Mouse (Mus musculus) limb, embryonic 14.5 days (tissue): ENCODE measurements at regions not wholly inside any gene's neighbourhood (a gene's known extent, or its start where the extent isn't known, plus 50 kb on each side); places are given as distances from the start of the nearest gene placed in this dataset.
A peak's percentile ranks its signal among the peaks of the same experiment; 100 is the strongest.

Experiments
- ATAC-seq: fragments of 200-750 bp; cut with Nextera tagmentation; 2 replicates; pipeline ENCODE4 v1.8.0; 2017; ENCODE audit warnings: low read depth, moderate number of reproducible peaks, moderate TSS enrichment; ENCODE audit not compliant: low FRiP score
- DNase-seq: peaks from one replicate; pipeline ENCODE4 v3.0.0-alpha.2; 2015; ENCODE audit warnings: low spot score
- H3K27ac ChIP-seq: fragments of 300-500 bp; sonication (generic); replicated peaks from 2 replicates; pipeline ENCODE4 v1.5.1; 2014; ENCODE audit warnings: low read depth, mild to moderate bottlenecking, low read length, moderate library complexity, mixed read lengths
- H3K27me3 ChIP-seq: fragments of 300-500 bp; sonication (generic); 2 replicates; pipeline ENCODE4 v1.6.1; 2014; ENCODE audit warnings: low read length, mixed read lengths; ENCODE audit not compliant: control insufficient read depth, insufficient read depth
- H3K36me3 ChIP-seq: fragments of 300-500 bp; sonication (generic); 2 replicates; pipeline ENCODE4 v1.6.1; 2014; ENCODE audit warnings: mild to moderate bottlenecking, low read length, moderate library complexity, mixed read lengths; ENCODE audit not compliant: control insufficient read depth, insufficient read depth
- H3K4me1 ChIP-seq: fragments of 300-500 bp; sonication (generic); 2 replicates; pipeline ENCODE4 v1.6.1; 2014; ENCODE audit warnings: antibody characterized with exemption, low read length, mixed read lengths; ENCODE audit not compliant: control insufficient read depth, insufficient read depth
- H3K4me2 ChIP-seq: fragments of 300-500 bp; sonication (generic); replicated peaks from 2 replicates; pipeline ENCODE4 v1.6.1; 2014; ENCODE audit warnings: low read depth, mild to moderate bottlenecking, low read length, moderate library complexity; ENCODE audit not compliant: severe bottlenecking
- H3K4me3 ChIP-seq: fragments of 300-500 bp; sonication (generic); replicated peaks from 2 replicates; pipeline ENCODE4 v1.5.1; 2014; ENCODE audit warnings: low read length
- H3K9ac ChIP-seq: fragments of 300-500 bp; sonication (generic); 2 replicates; pipeline ENCODE4 v1.6.1; 2014; ENCODE audit warnings: mild to moderate bottlenecking, low read depth, low read length, moderate library complexity; ENCODE audit not compliant: severe bottlenecking
- H3K9me3 ChIP-seq: fragments of 300-500 bp; sonication (generic); 2 replicates; pipeline ENCODE4 v1.6.1; 2016; ENCODE audit warnings: low read length; ENCODE audit not compliant: control insufficient read depth
- POLR2A ChIP-seq: fragments of 200-500 bp; IDR thresholded peaks from 2 replicates; pipeline ENCODE4 v1.8.0; 2012; ENCODE audit warnings: inconsistent platforms, mild to moderate bottlenecking, moderate library complexity, borderline replicate concordance; ENCODE audit not compliant: insufficient read depth, insufficient read length; ENCODE audit errors: extremely low read depth
- WGBS: fragments of 180-500 bp; shearing (Covaris S2); extraction: QIAGEN DNeasy Blood & Tissue Kit; methylation state at CpG from one replicate; pipeline ENCODE4 v1.1.7; 2014; 5-methylcytosine and 5-hydroxymethylcytosine counted together

DNA sequence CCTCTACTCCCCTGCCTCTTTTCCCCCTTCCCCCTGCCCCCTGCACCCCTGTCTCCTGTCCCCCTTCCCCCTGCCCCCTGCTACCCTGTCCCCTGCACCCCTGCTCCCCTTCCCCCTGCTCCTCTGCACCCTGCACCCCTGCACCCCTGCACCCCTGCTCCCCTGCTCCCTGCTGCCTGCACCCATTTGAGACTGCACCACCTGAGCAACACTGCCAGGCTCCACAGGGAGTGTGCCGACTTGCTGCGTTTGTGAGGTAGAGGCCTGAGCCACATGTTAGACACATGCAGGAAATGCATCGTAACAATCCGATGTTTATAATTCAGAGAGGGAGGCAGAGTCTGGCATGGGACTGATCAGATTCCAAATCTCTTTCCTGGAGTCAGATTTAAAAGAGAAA lies 85.9 kb upstream of the Tspan2 start:
- Histone ChIP-seq H3K36me3 (no peaks in the 10 kb centered on the region), H3K9me3 (no peaks in the 10 kb centered on the region), H3K4me3 (no peak overlapping the region), H3K9ac (no peak overlapping the region), H3K4me1 (peaks cover 2% of the 10 kb centered on the region; the same call in 1 of the 2 replicates), H3K27ac (no peak overlapping the region), H3K27me3 (no peaks in the 10 kb centered on the region), H3K4me2 (no peak overlapping the region)
- WGBS, result 14% methylated on average over 4 of the region's 4 CpGs
- no peak for TF ChIP-seq POLR2A
- ATAC-seq, result no peak
- DNase-seq, result no peak

DNA sequence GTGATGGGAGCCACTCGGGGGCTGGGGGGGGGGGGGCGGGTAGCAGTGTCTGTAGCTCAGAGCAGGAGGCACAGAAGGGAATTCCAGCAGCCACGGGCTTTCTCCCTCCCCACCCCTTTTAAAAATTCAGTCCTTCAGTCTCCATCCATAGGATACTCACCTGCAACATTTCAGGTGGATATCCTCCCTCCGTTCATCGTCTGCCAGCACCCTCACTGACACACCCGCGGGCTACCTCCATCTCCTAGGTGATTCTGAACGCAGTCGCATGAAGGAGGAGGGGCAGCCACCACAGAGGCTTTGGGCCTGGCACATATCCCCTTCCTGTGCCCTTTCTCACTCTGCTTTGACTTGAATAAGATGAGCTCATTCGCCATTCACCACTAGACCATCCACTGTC lies 79.4 kb upstream of the Tspan2 start:
- TF ChIP-seq POLR2A, result no peak
- H3K36me3 ChIP-seq, result no peaks in the 10 kb centered on the region
- no peak overlapping the region for H3K4me2 ChIP-seq
- H3K27ac ChIP-seq, result no peak overlapping the region
- no peaks in the 10 kb centered on the region for H3K27me3 ChIP-seq
- no peak overlapping the region for H3K4me3 ChIP-seq
- ATAC-seq, result no peak
- no peak overlapping the region for H3K9ac ChIP-seq
- peaks cover 21% of the 10 kb centered on the region for H3K4me1 ChIP-seq
- 94% methylated on average over 8 of the region's 10 CpGs for WGBS
- DNase-seq, result no peak
- H3K9me3 ChIP-seq, result no peaks in the 10 kb centered on the region

DNA sequence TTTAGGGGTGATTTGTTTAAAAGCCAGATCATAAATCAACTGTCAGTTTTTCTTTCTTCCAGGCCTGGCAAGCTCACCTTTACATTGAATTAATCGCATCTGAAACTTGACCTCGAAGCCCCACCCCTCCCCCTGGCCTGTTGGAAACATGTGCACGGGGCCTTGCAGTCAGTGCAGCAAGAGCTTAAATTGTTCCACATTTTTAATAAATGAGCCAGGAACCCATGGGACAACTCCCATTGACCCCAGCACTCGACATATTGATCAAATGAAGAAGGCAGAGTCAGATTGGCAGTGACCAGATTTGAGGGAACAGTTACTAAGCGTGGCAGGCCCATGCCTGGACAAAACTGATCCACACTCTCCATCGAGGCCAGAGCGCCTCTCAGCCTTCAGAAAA lies 77.2 kb upstream of the Tspan2 start:
- TF ChIP-seq POLR2A, result no peak
- ATAC-seq, result peak; percentile 32; the same call in 1 of the 2 replicates
- no peak for DNase-seq

DNA sequence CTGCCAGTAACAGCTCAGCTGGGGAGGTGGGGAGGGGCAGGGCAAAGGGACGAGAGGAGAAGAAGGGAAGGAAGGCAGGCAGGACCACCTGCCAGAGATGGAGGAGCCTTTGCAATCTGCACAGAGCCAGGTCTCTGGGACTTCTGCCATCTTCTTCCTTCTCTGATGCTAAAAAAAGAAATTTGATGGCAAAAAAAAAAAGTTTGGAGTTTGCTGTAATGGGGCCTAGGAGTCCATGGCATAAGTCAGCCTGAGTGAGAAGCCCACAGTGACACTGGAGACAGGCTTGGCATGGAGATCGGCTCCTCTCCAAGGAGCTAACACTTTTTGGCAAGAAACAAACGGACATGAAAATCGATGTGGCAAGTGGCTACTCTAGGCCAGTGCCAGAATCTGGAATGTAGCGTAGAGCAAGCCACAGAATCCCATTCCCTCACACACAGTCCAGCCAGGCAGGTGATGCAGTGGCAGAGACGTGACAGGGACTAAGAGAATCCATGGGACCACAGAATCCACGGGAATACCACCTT lies 76.7 kb upstream of the Tspan2 start:
- WGBS, result 66% methylated on average over 7 of the region's 7 CpGs
- H3K9ac ChIP-seq, result no peak overlapping the region
- H3K27ac ChIP-seq, result peak overlapping the region; percentile 58
- TF ChIP-seq POLR2A, result no peak
- H3K4me2 ChIP-seq, result no peak overlapping the region
- no peak for ATAC-seq
- no peaks in the 10 kb centered on the region for H3K36me3 ChIP-seq
- no peaks in the 10 kb centered on the region for H3K27me3 ChIP-seq
- no peak overlapping the region for H3K4me3 ChIP-seq
- DNase-seq, result no peak
- peaks cover 21% of the 10 kb centered on the region for H3K4me1 ChIP-seq
- H3K9me3 ChIP-seq, result no peaks in the 10 kb centered on the region

More for the DNA sequence above, 77.2 kb upstream of the Tspan2 start:
- no peak overlapping the region for H3K9ac ChIP-seq
- 20% methylated on average over 7 of the region's 7 CpGs for WGBS
- no peaks in the 10 kb centered on the region for H3K36me3 ChIP-seq
- H3K9me3 ChIP-seq, result no peaks in the 10 kb centered on the region
- H3K27ac ChIP-seq, result peak overlapping the region; percentile 58
- H3K4me1 ChIP-seq, result peaks cover 21% of the 10 kb centered on the region
- no peaks in the 10 kb centered on the region for H3K27me3 ChIP-seq
- no peak overlapping the region for H3K4me3 ChIP-seq
- no peak overlapping the region for H3K4me2 ChIP-seq

DNA sequence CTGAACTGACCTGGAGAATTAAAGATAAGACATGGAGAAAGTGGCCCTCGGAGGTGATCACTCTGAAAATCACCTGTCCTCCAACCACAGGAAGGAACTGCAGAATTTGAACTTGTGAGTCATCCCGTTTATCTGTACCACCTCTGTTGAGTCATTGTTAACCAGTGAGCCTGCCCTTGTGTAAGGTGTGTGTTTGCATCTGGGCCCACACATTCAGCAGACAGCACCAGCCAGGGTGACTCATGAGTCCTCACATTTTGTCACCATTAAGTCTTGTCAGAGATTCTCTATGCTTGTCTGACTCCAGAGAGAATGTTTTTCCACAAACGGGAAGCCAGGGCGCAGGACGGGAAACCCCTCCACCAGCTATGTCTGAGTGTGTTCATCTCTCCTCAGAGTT lies 75.0 kb upstream of the Tspan2 start:
- WGBS, result 92% methylated on average over 5 of the region's 5 CpGs
- no peak for DNase-seq

DNA sequence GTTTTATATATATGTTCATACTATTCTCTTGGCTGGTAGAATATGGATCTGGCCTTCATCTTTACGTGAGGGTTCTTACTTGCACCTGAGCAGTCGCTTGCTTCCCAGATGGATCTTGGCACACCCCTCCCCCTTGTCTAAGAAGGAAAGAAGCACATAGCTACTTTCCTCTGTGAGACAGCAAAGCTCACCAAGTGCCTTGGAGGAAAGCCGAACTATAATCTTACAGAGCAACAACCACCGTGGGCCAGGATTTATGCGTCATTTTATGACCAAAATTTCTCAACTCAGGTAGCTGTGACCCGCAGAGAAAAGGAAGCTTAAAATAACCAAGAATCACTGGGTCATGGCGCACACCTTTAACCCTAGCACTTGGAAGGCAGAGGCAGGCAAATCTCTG lies 73.0 kb upstream of the Tspan2 start:
- H3K9me3 ChIP-seq, result no peaks in the 10 kb centered on the region
- no peak for TF ChIP-seq POLR2A
- H3K4me3 ChIP-seq, result no peak overlapping the region
- DNase-seq (no peak), ATAC-seq (no peak)
- WGBS, result 86% methylated on average over 7 of the region's 7 CpGs
- H3K27me3 ChIP-seq, result no peaks in the 10 kb centered on the region
- no peaks in the 10 kb centered on the region for H3K36me3 ChIP-seq
- no peak overlapping the region for H3K27ac ChIP-seq
- peaks cover 26% of the 10 kb centered on the region for H3K4me1 ChIP-seq
- H3K9ac ChIP-seq, result no peak overlapping the region
- no peak overlapping the region for H3K4me2 ChIP-seq

More for the DNA sequence above, 75.0 kb upstream of the Tspan2 start:
- Histone ChIP-seq H3K27me3 (no peaks in the 10 kb centered on the region), H3K36me3 (no peaks in the 10 kb centered on the region), H3K4me1 (peaks cover 22% of the 10 kb centered on the region), H3K9me3 (no peaks in the 10 kb centered on the region), H3K9ac (no peak overlapping the region), H3K4me2 (no peak overlapping the region), H3K4me3 (no peak overlapping the region), H3K27ac (no peak overlapping the region)
- ATAC-seq, result no peak
- no peak for TF ChIP-seq POLR2A
